Mouse (Mus musculus) yolk sac, embryonic 10.5 days (tissue): Measurements from ENCODE around the gene St6gal1.

Experiments
- DNase-seq: peaks from one replicate; pipeline ENCODE4 v3.0.0-alpha.2; 2017; ENCODE audit warnings: low spot score

The St6gal1 gene

GRCm38 (mm10) chr16:23337317-23337716 is 112.8 kb downstream of the St6gal1 start:
- DNase-seq = no peak

DNA sequence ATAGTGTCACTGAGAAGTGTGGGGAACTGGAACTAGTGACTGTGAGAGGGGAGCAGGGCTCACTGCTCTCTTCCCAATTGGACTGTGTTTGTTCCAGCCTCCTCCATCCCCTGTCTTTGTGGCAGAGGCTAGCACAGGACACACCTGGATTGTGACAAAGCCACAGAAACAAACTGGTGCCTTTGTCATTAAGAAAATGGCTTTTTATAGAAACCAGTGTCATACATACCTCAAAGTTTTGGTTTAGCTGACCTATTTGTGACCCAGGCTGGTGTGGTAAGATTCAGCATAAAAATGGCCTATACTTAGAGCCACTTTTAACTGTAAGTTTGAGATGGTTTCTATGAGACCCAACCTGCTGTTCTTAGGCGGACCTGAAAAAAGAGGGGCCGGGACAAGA is 116.7 kb downstream of the St6gal1 start:
- no peak for DNase-seq

DNA sequence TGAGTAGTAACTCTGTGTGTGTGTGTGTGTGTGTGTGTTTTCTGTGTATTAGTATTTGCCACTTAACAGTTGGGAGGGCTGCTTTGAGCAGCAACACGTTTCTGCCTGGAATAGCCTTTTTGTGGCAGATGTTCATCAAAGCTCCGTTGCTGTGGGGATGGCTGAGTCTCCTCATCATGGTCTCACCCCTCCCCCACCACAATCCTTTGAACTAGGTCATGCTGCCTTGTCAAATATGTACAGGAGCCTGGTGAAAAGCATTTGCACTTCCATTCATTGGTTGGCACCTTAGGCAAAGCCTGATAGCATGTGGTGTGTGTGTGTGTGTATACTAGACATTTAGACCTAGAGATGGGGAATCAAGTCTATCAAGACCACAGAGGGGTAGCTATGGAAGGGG is 126.3 kb downstream of the St6gal1 start:
- no peak for DNase-seq

GRCm38 (mm10) chr16:23361031-23361430 is 136.5 kb downstream of the St6gal1 start:
- DNase-seq = no peak

GRCm38 (mm10) chr16:23361434-23361970 is 137.0 kb downstream of the St6gal1 start:
- DNase-seq = no peak

GRCm38 (mm10) chr16:23364328-23364990 is 139.9 kb downstream of the St6gal1 start:
- no peak for DNase-seq

DNA sequence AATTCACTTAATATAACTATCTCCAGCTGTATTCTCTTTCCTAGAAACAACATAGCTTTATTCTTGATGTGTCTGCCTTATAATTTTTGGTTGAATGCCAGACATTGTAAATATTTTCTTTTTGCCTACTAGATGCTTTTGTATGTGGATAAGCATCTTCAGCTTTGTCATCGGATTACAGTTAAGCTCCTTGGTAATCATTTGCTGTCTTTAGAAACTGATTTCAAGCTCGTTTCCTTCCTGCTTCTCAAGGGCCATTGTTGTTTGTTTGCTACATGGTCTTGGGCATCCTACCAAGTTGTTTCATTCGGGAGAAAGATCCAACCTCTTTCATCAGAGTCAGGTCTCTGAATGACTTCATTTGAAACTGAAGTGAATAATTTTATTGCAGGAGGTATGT is 144.6 kb downstream of the St6gal1 start:
- no peak for DNase-seq

DNA sequence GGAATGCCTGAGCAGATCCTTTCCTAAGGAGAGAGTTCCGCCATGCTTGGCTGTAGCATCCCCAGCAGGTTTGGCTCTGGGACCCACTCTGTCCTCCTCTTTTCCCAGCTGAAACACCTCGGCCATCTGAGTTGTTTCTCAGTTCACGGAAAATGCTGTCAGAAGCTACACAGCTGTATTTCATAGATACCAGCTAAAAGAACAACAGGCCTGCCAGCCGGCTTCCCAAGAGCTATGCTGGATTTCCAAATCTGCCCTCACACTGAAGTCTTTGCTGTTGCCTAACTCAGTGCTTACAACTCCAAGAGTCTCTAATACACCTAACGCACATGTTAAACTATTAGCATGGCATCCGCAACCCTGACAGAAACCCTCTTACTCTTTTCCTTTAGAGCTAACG is 146.2 kb downstream of the St6gal1 start:
- DNase-seq = no peak

- DNase-seq = no peak
These were observed 147.8 kb downstream of the St6gal1 start for GRCm38 (mm10) chr16:23372340-23372739.

DNA sequence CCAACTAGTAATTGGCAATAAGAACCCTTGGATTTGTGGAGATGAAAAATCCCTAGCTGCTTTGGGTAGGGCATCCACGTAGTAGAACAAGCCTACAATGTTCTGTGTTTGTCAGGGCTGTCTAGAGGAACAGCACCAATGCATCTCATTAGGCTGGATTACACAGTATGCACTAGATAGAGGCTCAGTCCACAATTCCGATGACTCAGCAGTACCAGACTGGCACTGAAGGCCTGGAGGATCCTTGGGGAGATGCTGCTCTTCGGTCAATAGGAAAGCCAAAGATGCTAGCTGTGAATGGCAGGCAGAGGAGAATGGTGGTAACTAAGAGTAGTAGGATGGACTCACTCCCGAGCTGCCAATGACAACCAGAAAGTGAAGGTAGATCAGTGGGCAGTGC is 149.5 kb downstream of the St6gal1 start:
- DNase-seq = no peak

DNA sequence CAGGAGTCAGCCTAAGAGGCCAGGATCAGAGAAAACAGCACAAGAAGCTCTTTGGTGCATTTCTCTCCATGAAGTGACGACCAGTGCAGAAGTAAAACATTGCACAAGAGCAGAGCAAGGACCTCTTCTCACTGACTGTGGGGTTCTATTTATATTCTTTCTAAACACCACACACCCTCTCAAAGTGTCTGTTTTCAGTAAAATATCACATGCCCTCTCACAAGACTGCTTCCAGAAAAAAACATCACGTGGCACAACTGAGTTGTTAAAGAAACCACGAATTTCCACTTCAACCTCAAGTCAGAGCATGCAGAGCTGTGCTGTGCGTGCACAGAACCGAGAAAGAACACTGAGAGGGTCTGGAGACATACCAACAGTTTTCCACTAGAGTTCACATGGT is 150.4 kb downstream of the St6gal1 start:
- peak; percentile 42 for DNase-seq

GRCm38 (mm10) chr16:23376189-23376588 is 151.6 kb downstream of the St6gal1 start:
- DNase-seq = peak; percentile 12

DNA sequence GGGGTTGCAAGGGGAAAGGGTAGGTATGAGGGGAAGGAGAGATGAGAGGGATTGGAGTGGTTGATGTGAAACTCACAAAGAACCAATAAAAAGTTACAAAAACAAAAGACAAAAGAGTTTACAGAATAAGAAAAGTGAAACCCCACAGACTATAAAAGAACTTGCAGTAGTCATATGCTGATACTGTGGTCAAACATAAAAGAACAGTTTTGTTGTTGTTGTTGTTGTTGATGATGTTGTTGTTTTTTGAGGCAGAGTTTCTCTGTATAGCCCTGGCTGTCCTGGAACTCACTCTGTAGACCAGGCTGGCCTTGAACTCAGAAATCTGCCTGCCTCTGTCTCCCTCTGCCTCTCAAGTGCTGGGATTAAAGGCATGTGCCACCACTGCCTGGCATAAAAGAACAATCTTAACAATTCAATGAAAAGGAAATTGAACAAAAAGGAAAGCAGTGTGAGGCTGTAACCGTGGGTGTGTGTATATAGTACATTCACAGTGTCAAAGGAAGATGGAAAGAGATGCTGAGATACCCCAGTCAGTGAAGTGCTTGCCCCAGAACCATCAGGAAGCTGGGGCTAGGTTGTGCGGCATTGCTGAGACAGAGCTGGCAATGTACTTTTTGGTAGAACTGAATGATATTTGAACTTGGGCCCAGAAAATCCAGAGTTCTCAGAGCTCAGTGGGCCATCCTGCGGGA is 155.1 kb downstream of the St6gal1 start:
- DNase-seq = no peak

DNA sequence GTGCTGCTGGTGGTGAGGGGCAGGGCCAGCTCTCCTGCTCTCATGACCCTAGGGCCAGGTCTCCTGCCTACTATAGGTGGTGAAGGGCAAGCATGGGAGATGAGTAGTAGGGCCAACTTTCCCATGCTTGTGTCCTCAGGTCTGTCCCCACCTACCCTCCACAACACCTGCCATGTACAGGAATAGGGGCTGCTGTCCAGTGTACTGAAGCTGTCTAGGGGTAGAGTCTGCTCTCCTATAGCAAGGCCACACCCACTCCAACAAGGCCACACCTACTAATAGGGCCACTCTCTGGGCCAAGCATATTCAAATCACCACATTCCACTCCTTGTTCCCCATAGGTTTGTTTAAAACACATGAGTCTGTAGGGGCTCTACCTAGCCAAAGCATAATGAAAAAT is 159.8 kb downstream of the St6gal1 start:
- no peak for DNase-seq

GRCm38 (mm10) chr16:23397931-23398330 is 173.4 kb downstream of the St6gal1 start:
- no peak for DNase-seq

- peak; percentile 12 for DNase-seq
These were observed 176.9 kb downstream of the St6gal1 start for GRCm38 (mm10) chr16:23401463-23401862.

GRCm38 (mm10) chr16:23401959-23402358 is 177.4 kb downstream of the St6gal1 start:
- DNase-seq = no peak

GRCm38 (mm10) chr16:23403008-23403755 is 178.6 kb downstream of the St6gal1 start:
- DNase-seq = peak; percentile 77
